8 mouse cellular contexts compared by ENCODE assay signal in the genomic region with DNA sequence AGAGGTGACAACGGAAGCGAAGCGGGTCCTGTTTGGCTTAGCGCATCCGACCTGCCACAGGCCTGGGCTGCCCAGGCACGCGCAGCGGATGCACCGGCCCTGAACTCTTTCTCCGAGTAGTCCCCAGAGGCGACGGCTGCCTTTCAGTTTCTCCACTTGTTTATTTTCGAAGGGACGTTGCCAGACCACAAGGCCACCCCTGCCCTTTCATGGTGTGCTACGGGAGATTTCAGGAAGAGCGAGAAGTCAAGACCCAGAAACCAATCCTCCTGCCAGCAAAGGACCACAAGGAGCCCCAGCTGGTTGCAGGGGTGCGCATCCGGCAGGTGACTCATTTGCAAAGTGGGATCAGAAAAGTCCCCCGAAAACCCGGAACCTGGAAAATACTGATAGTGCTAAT. TPM values are rescaled to one million over a fixed set of nuclear protein-coding genes. Genes with fewer than 3 reads are reported as not detected.
DNase-seq lines count a peak whose midpoint lies in the region; ATAC-seq and TF ChIP-seq lines count a peak whose summit lies in the region.
"Had no signal": no experiment of that assay in that cellular context is flagged by ENCODE, and none has a peak within 500 bp of the region (broad histone marks: within the 10 kb centered on the region; RNA-seq: fewer than 3 reads in every experiment).

No protein-coding gene starts in this region.

- peak overlapping the region; percentile 48 for H3K4me2 ChIP-seq in heart, embryonic 16.5 days (ENCODE audit: low read depth, low read length)
- H3K4me2 ChIP-seq in liver, embryonic 15.5 days: peak overlapping the region; percentile 37
- H3K4me2 ChIP-seq in midbrain, embryonic 13.5 days (replicated peaks): no peak overlapping the region

- intact Hi-C loops in left cerebral cortex, postnatal 36 days (cut with DNase I): no loop called here

- H3K27me3 ChIP-seq in heart, embryonic 16.5 days (ENCODE audit: control insufficient read depth, insufficient read depth, low read length): no peaks in the 10 kb centered on the region
- peaks cover 17% of the 10 kb centered on the region for H3K27me3 ChIP-seq in liver, embryonic 15.5 days
- H3K27me3 ChIP-seq in midbrain, embryonic 13.5 days: 0 out of 2 replicates have a peak, but pooled peaks cover 2% of the 10 kb centered on the region

- no peaks in the 10 kb centered on the region for H3K36me3 ChIP-seq in ES-E14 (ENCODE audit: control insufficient read depth, insufficient read depth, low read length, poor library complexity, severe bottlenecking)
- no peaks in the 10 kb centered on the region for H3K36me3 ChIP-seq in heart, embryonic 16.5 days (ENCODE audit: control insufficient read depth, insufficient read depth)
- no peaks in the 10 kb centered on the region for H3K36me3 ChIP-seq in liver, embryonic 15.5 days (replicated peaks)
- no peaks in the 10 kb centered on the region for H3K36me3 ChIP-seq in midbrain, embryonic 13.5 days

- no peak overlapping the region; the same call in 1 of the 2 replicates for H3K9ac ChIP-seq in ES-E14 (ENCODE audit: insufficient read depth, low read depth, low read length, poor library complexity, severe bottlenecking)
- H3K9ac ChIP-seq in heart, embryonic 16.5 days (ENCODE audit: low read length): no peak overlapping the region
- H3K9ac ChIP-seq in liver, embryonic 15.5 days: no peak overlapping the region
- no peak overlapping the region for H3K9ac ChIP-seq in midbrain, embryonic 13.5 days (replicated peaks)

- peak; percentile 76 to 79 for DNase-seq in B cell, adult 2 months
- no peak for DNase-seq in ES-E14 (ENCODE audit: low read depth, low spot score)
- no peak for DNase-seq in cerebellum, adult 11 months
- no peak for DNase-seq in left cerebral cortex, postnatal 36 days (ENCODE audit: low spot score in 2 of 2)

- 0 out of 2 replicates have a peak, but pooled peaks have one; percentile 33 for ATAC-seq in heart, embryonic 16.5 days (replicated peaks; ENCODE audit: extremely low read depth, insufficient read depth, low FRiP score)
- ATAC-seq in liver, embryonic 15.5 days (ENCODE audit: insufficient read depth): no peak
- no peak for ATAC-seq in midbrain, embryonic 13.5 days

- in situ Hi-C loops in ES-E14 (cut with MboI; ENCODE audit: low sequenced_read_pairs in 2 of 2, unreplicated experiment in 2 of 2): no loop called here

- peak overlapping the region; percentile 17 to 47; a peak in 3 of 4 replicates for H3K4me3 ChIP-seq in ES-E14 (ENCODE audit: insufficient read depth in 1 of 2, low read depth in 1 of 2, low read length in 2 of 2, poor library complexity in 1 of 2, severe bottlenecking in 1 of 2)
- H3K4me3 ChIP-seq in heart, embryonic 16.5 days (ENCODE audit: low read length): peak overlapping the region; percentile 13; the same call in 1 of the 2 replicates
- no peak overlapping the region for H3K4me3 ChIP-seq in liver, embryonic 15.5 days (replicated peaks)
- no peak overlapping the region for H3K4me3 ChIP-seq in midbrain, embryonic 13.5 days (replicated peaks)
- H3K4me3 ChIP-seq: erythroblast, embryonic 14.5 days had no signal

- H3K4me1 ChIP-seq in ES-E14 (ENCODE audit: control insufficient read depth in 2 of 2, insufficient read depth in 2 of 2, low read length in 2 of 2, poor library complexity in 1 of 2): peaks cover 7 to 16% of the 10 kb centered on the region in 2 experiments
- peaks cover 12% of the 10 kb centered on the region for H3K4me1 ChIP-seq in heart, embryonic 16.5 days (ENCODE audit: control insufficient read depth, insufficient read depth, low read length)
- peaks cover 9% of the 10 kb centered on the region for H3K4me1 ChIP-seq in liver, embryonic 15.5 days (replicated peaks)
- H3K4me1 ChIP-seq in midbrain, embryonic 13.5 days (replicated peaks): no peaks in the 10 kb centered on the region; the same call in 1 of the 2 replicates

- no peak overlapping the region for H3K27ac ChIP-seq in ES-E14 (ENCODE audit: insufficient read depth, low read depth, low read length, poor library complexity, severe bottlenecking)
- H3K27ac ChIP-seq in heart, embryonic 16.5 days (ENCODE audit: low read length): no peak overlapping the region
- H3K27ac ChIP-seq in liver, embryonic 15.5 days (replicated peaks): no peak overlapping the region
- no peak overlapping the region for H3K27ac ChIP-seq in midbrain, embryonic 13.5 days

- 12% methylated on average over 20 of the region's 20 CpGs for WGBS in heart, embryonic 16.5 days
- WGBS in liver, embryonic 15.5 days (ENCODE audit: insufficient replicate concordance): 19% methylated on average over 20 of the region's 20 CpGs
- 34% methylated on average over 20 of the region's 20 CpGs for WGBS in midbrain, embryonic 13.5 days

- no peaks in the 10 kb centered on the region for H3K9me3 ChIP-seq in ES-E14 (ENCODE audit: control insufficient read depth, insufficient read depth, low read depth, low read length)
- H3K9me3 ChIP-seq in heart, embryonic 16.5 days (replicated peaks; ENCODE audit: control insufficient read depth, low read length): peaks cover 4% of the 10 kb centered on the region; the same call in 1 of the 2 replicates
- no peaks in the 10 kb centered on the region for H3K9me3 ChIP-seq in liver, embryonic 15.5 days (replicated peaks)
- H3K9me3 ChIP-seq in midbrain, embryonic 13.5 days: no peaks in the 10 kb centered on the region

TF ChIP-seq in ES-E14, 5 proteins besides CTCF, POLR2A, EP300 and RAD21:
- TF ChIP-seq ZNF384 (IDR thresholded peaks at IDR 0.05; ENCODE audit: low read depth, low read length): no peak
- no peak for TF ChIP-seq MAFK (IDR thresholded peaks at IDR 0.05; ENCODE audit: insufficient read depth, low read depth, low read length)
- TF ChIP-seq ZC3H11A (IDR thresholded peaks at IDR 0.05; ENCODE audit: borderline replicate concordance, low read depth, low read length): no peak
- TF ChIP-seq HCFC1 (IDR thresholded peaks at IDR 0.05; ENCODE audit: borderline replicate concordance, insufficient read depth, low read length): no peak
- no peak for TF ChIP-seq CHD2 (IDR thresholded peaks at IDR 0.05; ENCODE audit: low read depth, low read length)

RNA-seq across cellular contexts. Expression of gene Mlxip, which starts 12.6 kb away (rescaled TPM):
- 8.0 and 8.2 TPM in 2 replicates for total RNA-seq in ES-E14 (2012; rRNA removed)
- 12.3 and 12.4 TPM in 2 replicates for polyA plus RNA-seq in heart, embryonic 16.5 days (2015; fragmentation: Nextera tagmentation; extraction: Ambion mirVana)
- polyA plus RNA-seq in liver, embryonic 15.5 days (2015; fragmentation: Nextera tagmentation; extraction: Ambion mirVana): 3.5 and 3.7 TPM in 2 replicates
- total RNA-seq in left cerebral cortex, postnatal 36 days (2021): 10 to 100 TPM; 15.3 to 19.4 TPM
- polyA plus RNA-seq in midbrain, embryonic 13.5 days (2015; fragmentation: Nextera tagmentation; extraction: Ambion mirVana): 17.4 and 18.7 TPM in 2 replicates

RNA-seq across cellular contexts. Expression of gene Bcl7a, which starts 38.3 kb away (rescaled TPM):
- 8.0 and 13.7 TPM in 2 replicates for total RNA-seq in ES-E14 (2012; rRNA removed)
- polyA plus RNA-seq in heart, embryonic 16.5 days (2015; fragmentation: Nextera tagmentation; extraction: Ambion mirVana): 14.8 and 15.5 TPM in 2 replicates
- polyA plus RNA-seq in liver, embryonic 15.5 days (2015; fragmentation: Nextera tagmentation; extraction: Ambion mirVana): 5.6 and 5.9 TPM in 2 replicates
- total RNA-seq in left cerebral cortex, postnatal 36 days (2021): 10 to 100 TPM; 69.0 to 71.7 TPM
- 47.8 and 53.0 TPM in 2 replicates for polyA plus RNA-seq in midbrain, embryonic 13.5 days (2015; fragmentation: Nextera tagmentation; extraction: Ambion mirVana)

Comparison
In these comparisons a context has a peak if more than half of its experiments do, and no peak if none do; other contexts are left out.
1. DNase-seq: peak in B cell, adult 2 months (2 of 2); none in ES-E14 (single experiment), cerebellum, adult 11 months (single experiment) and left cerebral cortex, postnatal 36 days (0 of 2).
2. H3K4me3 ChIP-seq: peak in ES-E14 (2 of 2) and heart, embryonic 16.5 days (single experiment); none in liver, embryonic 15.5 days (single experiment) and midbrain, embryonic 13.5 days (single experiment).